Mouse (Mus musculus): ENCODE measurements around the gene Sart3.
"Not testable (repeated sequence)": the region's sequence is repeated elsewhere in the genome, so short reads cannot be mapped to it uniquely, and the experiment has no call there.

The Sart3 gene

DNA sequence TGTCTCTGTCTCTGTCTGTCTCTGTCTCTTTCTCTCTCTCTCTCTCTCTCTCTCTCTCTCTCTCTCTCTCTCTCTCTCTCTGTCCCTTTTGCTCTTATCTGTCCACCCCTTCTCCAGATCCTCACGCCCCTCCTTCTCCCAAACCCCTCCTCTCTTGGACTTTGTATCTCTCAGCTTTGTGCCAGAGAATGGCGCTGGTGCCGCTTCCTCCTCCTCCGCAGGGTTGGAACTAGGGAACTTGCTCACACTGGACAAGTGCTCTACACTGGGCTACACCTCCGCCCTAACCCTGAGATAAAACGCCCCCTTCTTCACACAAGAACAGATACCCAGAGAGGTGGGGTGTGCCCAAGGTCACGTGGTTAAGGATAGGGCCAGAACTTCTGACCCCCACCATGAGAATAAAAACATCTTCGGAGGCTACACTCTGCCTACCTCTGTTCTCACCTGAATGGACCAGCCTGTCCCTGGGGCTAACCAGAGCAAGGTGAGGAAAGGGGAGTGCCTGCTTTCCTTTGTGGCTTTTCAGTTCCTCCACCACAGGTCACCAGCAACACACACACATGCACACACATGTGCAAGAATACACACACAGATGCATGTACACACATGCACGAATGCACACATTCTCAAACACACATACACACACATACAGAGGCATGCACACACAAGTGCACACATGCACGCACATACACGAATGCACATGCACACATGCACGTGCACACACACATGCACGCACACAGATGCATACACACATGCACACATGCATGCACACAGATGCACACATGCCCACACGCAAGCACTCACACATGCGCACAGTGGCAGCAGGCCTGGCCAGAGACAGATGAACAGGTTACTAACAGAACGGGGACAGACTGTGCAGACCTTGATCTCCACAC lies 19.1 kb upstream of the Sart3 start:
- in situ Hi-C loops (cut with MboI) = no loop called here

DNA sequence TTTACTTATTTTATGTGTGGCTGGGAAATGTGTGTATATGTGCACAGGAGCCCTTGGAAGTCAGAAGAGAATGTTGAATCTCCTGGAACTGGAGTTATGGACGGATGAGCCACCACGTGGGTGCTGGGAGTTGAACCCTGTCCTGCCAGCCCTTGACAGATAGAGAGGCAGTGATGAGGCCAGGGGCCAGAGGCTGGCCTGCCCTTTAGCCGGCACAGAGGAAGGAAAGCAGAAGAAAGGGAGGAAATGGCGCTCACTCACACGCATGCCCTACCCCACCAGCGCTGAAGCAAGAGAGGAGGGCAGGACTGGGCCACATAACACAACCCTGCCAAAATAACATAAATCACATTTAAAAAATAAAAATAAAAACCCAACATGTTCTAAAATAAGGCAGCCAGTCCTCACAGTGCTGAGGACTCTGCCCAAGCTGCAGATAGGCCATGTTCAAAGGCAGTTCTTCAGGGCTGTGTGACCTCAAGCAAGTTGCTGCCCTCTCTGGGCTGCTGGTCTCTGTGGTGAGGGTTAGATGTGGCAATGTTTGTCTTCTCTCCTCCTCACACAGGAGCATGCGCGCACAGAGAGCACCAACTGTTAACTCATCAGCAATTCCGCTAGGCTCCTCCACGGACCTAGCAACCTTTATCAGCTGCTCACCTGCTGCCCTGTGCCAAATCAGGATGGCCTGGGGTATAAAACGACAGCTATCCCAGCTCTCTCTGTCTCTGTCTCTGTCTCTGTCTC lies 18.3 kb upstream of the Sart3 start:
- in situ Hi-C loops (cut with MboI) = no loop called here

DNA sequence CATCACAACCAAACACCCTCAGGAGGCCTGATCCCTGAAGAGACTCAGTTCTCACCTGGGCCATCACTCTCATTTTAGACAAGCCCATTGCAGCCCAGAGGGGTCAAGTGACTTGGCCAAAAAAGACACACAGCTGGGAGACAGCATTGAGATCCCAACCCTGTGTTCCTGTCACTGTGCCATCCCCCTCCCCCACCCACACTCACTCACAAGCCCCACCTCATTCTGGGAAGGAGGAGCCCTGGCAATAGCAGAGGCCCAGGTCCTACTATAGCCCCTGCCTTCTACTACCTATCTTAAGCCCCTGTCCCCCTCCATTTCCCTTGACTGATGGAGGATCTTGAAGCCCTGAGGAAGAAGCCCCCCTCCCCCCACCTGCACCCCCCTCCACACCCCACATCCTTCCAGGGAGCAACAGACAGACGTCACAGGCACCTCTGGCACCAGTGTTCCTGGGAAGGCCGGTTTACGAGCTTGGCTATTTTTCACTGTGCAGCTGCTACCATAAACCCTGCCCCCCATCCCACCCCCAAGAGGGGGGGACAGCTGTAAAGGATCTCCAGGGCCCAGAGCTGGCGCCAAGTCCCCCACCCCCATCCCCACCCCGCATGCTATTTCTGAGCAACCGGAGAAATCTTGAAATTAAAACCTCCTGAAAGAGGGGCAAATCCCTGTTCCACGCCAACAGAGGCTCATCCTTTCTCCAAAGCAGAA lies 16.9 kb upstream of the Sart3 start:
- in situ Hi-C loops (cut with MboI) = no loop called here

DNA sequence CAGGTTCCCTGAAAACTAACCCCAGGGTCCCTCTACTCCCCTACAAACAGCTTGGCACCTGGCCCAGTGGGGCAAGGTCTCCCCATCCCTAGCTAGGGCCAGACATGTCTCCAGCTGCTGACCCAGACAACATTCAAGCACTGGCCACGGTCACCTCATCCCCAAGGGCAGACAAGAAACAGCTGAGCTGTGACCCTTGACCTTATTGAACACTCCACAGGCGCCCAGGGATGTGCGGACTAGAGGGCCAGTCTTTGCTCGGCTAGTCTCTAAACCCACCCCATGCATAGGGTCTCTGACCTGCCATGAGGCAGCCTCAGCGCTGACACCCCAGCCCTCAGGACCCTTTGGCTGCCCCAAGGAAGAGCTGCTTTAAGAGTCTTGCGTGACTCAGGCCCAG lies 16.3 kb upstream of the Sart3 start:
- in situ Hi-C loops (cut with MboI) = no loop called here

DNA sequence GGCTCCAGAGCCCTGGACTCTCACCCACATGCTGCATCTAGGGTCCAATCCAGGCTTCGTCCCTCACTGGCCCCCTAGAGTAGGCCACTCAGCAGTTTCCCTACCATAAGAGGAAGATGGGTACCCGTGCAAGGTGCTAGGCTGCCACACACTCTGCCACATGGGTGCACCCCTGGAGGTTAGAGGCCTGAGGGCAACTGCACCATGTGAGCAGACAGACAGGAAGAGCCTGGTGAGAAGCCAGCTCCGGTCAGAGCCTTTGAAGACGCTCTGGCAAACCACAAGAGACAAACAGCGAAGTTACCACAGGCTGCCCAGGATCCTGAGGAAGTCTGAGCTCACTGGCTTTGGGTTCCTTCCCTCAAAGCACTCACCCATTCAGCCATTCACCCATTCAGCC lies 14.7 kb upstream of the Sart3 start:
- in situ Hi-C loops (cut with MboI) = no loop called here

DNA sequence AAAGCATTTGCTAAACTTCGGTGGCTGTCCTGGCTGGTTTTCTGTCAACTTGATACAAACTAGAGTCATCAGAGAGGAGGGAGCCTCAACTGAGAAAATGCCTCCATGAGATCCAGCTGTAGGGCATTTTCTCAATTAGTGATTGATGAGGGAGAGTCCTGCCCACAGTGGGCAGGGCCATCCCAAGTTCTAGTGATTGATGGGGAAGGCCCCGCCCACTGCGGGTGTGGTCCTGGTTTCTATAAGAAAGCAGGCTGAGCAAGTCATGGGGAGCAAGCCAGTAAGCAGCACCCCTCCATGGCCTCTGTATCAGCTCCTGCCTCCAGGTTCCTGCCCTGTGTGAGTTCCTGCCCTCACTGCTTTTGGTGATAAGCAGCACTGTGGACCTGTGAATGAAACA lies 11.8 kb upstream of the Sart3 start:
- in situ Hi-C loops (cut with MboI) = not testable (repeated sequence)

DNA sequence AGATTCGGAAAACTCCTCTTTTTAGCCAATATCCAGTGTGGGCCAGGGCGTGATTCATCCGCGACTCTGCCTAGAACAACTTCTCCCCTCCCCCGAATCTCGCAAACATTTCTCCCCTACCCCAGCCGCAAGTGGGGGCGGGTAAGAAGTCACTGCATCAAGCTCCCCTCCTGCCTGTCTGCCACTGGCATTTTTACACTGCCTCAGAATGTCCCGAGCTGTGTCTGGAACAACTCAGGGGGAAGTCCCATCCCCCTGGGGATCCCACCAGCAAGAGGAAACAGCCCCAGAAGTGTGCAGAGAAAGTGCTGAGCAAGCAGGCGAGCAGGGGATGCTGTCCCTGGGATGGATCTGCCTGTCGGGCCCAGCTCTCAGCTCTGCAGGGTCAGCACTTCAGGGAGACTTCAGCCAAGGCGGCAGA lies 11.3 kb upstream of the Sart3 start:
- in situ Hi-C loops (cut with MboI) = no loop called here

DNA sequence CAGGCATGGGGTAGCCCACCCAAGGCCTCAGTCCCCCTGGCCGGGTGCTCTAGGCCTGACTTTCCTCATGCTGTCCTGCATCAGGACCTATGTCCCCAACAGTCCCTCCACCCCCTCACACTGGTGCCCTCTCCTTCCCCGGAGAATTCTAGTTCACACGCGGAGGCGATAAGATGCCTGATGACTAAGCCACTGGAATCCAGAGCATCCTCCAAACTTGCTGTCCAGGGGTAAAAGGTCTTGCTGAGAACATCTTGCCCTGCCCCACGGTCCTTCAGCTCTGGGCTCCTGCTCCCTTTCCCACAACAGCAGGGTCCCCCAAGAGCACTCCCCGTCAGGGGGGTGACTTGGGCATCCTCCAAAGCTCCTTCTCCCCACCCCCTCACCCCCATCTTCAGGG lies 10.3 kb upstream of the Sart3 start:
- in situ Hi-C loops (cut with MboI) = no loop called here

DNA sequence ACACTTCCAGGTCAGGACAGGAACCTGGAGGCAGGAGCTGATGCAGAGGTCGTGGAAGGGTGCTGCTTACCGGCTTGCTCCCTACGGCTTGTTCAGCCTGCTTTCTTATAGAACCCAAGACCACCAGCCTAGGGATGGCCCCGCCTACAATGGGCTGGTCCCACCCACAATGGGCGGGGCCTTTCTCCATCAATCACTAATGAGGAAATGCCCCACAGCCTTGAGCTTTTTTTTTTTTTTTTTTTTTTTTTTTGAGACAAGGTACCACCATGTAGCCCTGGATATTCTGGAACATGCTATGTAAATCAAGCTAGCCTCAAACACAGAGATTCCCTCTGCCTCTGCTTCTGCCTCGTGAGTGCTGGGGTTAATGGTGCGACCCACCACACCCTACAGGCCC lies 9.6 kb upstream of the Sart3 start:
- in situ Hi-C loops (cut with MboI) = no loop called here

DNA sequence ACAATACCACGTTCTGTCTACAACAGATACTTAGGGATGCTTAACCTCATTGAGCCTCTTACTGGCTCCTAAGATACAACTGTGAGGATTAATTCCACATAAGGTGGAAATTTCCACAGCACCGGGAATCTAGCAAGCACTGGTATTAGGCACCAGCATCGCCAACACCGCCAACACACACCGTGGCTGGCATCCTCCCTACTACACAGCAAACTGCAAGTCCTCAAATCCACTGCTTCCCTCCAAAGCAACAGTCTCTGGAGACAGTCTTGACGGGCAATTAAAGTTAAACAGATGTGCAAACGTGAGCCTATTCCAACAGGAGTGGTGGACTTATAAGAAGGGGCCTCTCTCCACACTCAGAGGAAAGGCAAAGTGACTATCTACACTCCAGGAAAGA lies 8.9 kb upstream of the Sart3 start:
- in situ Hi-C loops (cut with MboI) = no loop called here

DNA sequence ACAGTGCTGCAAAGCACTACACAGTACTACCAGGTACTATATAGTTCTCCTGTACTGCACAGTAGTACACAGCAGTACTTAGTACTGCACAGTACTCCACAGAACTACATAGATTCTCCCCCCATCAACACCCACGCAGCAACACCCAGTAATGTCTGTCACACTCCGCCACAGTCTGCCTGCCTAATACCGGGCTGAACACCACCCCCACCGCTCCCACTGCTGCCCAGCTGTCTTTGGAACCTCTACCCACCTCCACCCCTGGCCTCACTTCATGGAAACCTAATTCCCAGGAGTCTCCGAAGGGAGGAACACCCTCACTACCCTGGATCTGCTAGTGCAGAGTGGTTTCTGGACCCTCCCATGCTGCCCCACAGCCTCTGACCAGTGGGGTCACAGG lies 8.5 kb upstream of the Sart3 start:
- in situ Hi-C loops (cut with MboI) = no loop called here

DNA sequence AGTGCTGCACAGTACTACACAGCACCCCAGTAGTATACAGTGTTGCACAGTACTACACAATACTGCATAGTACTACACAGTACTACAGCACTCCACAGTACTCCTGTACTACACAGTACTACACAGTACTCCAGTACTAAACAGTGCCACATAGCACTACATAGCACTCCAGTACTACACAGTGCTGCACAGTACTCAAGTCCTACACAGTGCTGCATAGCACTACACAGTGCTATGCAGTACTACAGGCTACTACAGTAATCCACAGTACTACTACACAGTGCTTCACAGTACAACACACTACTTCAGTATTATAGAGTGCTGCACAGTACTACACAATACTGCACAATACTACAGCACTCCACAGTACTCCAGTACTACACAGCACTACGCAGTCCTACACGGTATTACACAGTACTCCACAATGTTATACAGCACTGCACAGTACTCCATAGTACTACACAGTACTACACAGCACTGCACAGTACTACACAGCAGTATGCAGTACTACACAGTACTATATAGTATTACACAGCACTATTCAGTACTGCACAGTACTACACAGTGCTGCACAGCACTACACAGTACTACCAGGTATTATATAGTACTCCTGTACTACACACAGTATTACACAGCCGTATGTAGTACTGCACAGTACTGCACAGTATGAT lies 7.9 kb upstream of the Sart3 start:
- in situ Hi-C loops (cut with MboI) = no loop called here

DNA sequence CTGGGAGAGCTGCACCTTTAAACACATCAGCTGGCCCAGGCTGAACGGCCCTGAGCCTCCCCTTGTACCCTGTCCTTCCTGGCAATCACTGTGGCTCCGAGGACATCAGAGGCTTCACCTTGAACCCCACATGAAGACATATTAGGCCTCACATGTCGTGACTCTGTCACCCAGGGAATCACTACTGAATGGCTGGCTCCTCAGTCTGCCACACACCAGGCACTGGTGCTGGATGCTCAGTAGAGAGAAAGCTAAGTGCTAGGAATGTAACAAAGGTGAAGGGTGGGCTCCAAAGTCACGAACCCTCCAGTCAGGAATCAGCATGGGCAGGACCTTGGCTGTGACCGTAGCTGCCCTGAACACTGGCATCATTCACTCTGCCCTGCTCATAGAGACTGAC lies 7.3 kb upstream of the Sart3 start:
- in situ Hi-C loops (cut with MboI) = no loop called here

DNA sequence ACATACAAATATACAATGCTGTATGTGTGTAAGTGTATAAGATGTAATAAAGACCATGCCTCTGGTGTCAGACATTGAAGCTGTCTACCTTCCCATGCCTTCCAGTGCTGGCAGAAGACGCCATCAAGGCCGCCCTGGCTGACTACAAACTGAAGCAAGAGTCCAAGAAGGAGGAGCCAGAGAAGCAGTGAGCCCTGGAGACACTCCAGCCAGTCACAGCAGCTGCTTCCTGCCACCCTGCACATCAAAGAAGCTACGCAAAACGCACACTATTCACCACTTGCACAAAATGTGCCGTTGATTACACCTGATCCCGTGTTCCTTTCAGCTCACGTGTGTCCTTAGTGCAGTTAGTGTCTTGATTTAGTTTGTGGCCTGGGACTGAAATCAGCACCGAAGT lies 5.4 kb upstream of the Sart3 start:
- in situ Hi-C loops (cut with MboI) = not testable (repeated sequence)

DNA sequence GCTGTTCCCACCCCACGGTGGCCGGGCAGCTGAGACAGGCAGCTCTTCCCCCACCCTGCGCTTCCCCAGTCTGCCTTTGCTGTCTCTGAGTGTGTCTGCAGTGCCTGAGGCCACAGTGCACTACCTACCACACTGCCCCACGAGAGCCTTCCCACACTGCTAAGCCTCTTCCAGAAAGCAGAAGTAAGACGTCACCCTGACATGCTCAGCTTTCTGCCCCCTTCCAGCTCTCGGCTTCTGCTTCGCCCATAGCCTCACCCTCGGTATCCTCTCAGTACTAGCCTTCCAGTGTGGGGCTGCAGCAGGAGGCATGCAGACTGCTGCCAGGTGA lies 4.6 kb upstream of the Sart3 start:
- in situ Hi-C loops (cut with MboI) = no loop called here

DNA sequence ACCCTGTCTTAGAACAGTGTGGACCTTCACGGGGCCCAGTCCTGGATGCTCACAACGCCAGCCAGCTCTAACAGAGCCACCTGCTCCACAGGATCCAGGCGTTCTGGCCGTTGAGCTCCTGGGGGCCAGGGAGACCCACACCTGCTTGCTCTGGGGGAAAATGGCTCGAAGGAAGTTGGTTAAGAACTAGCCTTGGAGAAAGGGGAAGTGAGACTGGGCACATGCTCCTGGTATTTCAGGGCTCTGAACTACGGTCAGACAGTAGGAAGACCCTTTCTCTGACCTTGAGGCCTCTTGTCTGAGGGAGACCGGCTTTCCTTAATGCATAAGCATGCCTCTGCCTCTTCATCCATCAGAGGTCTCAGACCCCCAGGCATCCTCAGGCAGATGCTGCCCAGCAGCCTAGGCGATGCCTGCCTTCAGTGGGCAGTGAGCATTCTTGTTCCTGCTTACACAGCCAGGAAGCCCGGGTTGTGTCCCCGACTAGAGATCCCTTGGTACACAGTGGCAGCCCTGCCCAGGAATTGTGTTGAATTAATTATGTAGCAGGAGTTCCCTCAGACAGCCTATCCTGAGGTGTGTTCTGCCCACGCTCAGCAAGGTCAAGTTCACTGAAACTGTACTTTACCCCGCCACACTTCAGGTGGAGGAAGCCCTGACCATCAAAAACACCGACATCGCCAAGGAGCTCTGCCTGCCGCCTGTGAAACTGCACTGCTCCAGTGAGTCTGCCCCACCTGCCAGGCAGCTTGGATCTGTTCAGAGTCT lies 4.0 kb upstream of the Sart3 start:
- in situ Hi-C loops (cut with MboI) = no loop called here

DNA sequence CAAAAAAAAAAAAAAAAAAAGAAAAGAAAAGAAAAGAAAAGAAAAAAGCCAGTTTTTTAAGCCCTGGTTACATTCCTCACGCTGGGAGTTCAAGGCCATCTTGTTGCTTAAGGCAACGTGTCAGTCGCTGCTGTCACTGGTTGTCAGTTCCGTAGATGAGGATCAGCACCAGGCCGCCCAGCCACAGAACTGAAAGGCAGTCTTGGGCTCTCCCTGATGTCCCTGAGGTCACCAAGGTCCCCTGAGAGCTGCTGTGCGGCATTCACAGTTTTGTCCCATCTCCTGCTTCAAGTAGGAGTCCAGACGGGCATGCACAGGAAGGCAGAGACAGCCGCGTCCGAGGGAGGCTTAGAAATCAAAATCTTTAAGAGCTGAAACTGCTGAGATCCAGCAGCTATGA lies 3.3 kb upstream of the Sart3 start:
- in situ Hi-C loops (cut with MboI) = no loop called here

DNA sequence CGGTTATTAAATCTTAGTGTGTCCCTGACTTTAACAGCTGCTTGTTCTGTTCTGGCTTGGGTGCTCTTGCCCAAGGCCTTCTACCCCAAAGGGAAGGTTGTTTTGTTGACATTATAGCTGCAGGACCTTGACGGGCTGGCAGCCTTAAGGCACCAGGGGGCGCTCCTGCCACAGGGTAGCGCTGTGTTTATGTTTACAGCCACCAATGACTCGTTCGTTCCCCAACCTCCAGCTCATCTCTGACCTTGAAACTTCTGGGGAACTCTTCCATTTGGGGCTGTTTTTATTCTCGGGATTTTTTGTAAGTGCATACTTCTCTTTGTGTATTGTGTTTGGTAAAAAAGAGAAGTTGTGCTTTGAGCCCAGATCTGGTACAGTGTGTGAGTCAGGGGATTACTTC lies 1.4 kb upstream of the Sart3 start:
- in situ Hi-C loops (cut with MboI) = loop anchor here (5.0 kb wide), 1 partner anchor 39 kb away; no protein-coding TSS in a partner anchor

DNA sequence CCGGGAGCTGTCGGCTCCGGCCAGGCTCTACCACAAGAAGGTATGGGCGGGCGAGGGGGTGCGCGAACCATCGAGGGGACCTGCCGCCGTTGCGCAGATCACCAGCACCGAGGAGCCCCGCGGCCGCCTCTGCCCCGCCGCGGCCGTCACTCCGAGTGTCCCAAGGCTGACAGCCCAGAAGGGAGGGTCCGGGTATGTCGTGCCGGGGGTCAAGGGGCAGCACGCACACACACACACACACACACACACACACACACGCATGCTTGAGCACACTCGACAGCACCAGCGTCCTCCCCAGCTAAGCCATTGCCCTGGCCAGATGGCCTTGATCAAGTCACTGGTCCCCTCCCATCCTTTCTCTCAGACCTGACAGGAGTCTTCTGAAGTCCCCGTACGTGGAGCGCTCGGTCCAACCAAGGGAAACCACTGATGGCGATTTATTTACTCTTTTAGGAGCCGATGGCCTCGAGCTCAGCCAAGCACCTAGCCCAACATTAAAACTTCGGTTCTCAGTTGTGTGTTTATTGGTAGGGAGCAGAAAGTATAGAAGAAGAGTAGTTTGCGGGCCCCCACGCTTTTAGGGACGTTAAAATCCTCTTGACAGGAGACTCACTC lies 702 bp upstream of the Sart3 start:
- in situ Hi-C loops (cut with MboI) = loop anchor here (5.0 kb wide), 1 partner anchor 39 kb away; no protein-coding TSS in a partner anchor

DNA sequence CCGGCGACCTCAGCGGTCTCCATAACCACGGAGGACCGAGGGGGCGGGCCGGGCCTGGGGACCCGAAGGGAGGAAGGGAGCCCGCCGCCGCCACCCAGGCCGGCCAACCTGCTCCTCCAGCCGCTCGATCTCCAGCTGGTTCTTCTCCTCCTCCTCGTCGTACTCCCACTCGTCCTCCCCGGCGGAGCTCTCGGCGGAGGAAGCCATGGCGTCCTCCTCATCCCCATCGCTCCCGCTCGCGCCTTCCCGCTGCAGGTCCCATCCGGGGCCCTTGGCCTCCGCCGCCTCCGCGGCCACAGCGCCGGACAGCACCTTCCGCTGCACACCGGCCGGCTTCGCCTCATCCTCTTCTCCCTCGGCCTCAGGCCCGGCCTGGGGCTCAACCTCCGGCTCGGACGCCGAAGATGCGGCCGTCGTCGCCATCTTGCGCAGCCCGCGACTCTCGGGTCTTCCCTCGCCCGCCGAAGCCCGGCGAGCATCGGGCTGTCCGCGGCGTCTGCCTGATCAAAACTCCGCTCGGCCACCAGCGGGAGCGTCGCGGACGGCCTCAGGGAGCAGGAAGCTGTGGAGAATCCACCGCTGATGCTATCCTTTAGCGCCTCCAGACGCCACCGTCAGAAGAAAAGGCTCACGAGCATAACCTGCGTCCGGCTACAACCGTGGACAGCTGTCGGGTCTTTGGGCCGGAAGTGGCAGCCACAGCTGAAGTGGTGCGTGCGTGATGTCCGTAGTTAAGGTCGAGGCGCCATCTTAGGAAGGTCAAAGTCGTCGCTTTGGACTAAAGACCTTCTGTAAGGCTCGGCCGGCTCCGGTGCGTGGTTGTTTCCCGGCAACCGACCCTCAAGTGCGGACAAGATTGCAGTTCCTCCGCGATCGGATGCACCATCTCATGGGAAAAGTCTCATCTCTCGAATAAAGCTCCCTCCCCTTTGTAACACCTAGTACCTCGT lies 822 bp downstream of the Sart3 start:
- in situ Hi-C loops (cut with MboI) = loop anchor here (5.0 kb wide), 1 partner anchor 41 kb away; no protein-coding TSS in a partner anchor
